Mouse (Mus musculus) heart, embryonic 14.5 days (tissue): ENCODE results near the gene Stk39. TPM values are rescaled to one million over a fixed set of nuclear protein-coding genes. Genes with fewer than 3 reads are reported as not detected.

Experiments used
- ATAC-seq: fragments of 200-750 bp; cut with Nextera tagmentation; 2 replicates; pipeline ENCODE4 v1.8.0; 2017; ENCODE audit warnings: low read depth, moderate TSS enrichment; ENCODE audit not compliant: insufficient number of reproducible peaks, insufficient read depth, low FRiP score
- H3K27ac ChIP-seq, 2 experiments: fragments of 200-500 bp in 1 of 2; fragments of 300-500 bp in 1 of 2; sonication (generic) in 1 of 2; replicated peaks in 1 of 2; 2 replicates each; pipeline ENCODE4 v1.5.1; 2012 to 2014; ENCODE audit warnings: low read depth in 2 of 2, low read length in 2 of 2, control low read depth in 1 of 2, mild to moderate bottlenecking in 1 of 2, mixed read lengths in 1 of 2; ENCODE audit not compliant: control insufficient read depth in 1 of 2, insufficient read depth in 1 of 2
- H3K27me3 ChIP-seq: fragments of 300-500 bp; sonication (generic); 2 replicates; pipeline ENCODE4 v1.6.1; 2014; ENCODE audit warnings: mild to moderate bottlenecking, low read length, control low read depth; ENCODE audit not compliant: control insufficient read depth, insufficient read depth
- H3K36me3 ChIP-seq: fragments of 300-500 bp; sonication (generic); 2 replicates; pipeline ENCODE4 v1.6.1; 2014; ENCODE audit warnings: mild to moderate bottlenecking, control low read depth, low read length, mixed read lengths; ENCODE audit not compliant: control insufficient read depth, insufficient read depth
- H3K4me1 ChIP-seq, 2 experiments: fragments of 200-500 bp in 1 of 2; fragments of 300-500 bp in 1 of 2; sonication (generic) in 1 of 2; 2 replicates each; pipeline ENCODE4 v1.6.1; 2012 to 2014; ENCODE audit warnings: low read length in 2 of 2, control low read depth in 1 of 2, mixed read lengths in 1 of 2; ENCODE audit not compliant: control insufficient read depth in 2 of 2, insufficient read depth in 2 of 2
- H3K4me2 ChIP-seq: fragments of 300-500 bp; sonication (generic); 2 replicates; pipeline ENCODE4 v1.6.1; 2014; ENCODE audit warnings: mild to moderate bottlenecking, low read length
- H3K4me3 ChIP-seq, 2 experiments: fragments of 200-500 bp in 1 of 2; fragments of 300-500 bp in 1 of 2; sonication (generic) in 1 of 2; 2 replicates each; pipeline ENCODE4 v1.5.1; 2012 to 2014; ENCODE audit warnings: low read length in 2 of 2, mild to moderate bottlenecking in 2 of 2, control low read depth in 1 of 2, low read depth in 1 of 2, moderate library complexity in 1 of 2; ENCODE audit not compliant: control insufficient read depth in 1 of 2, insufficient read depth in 1 of 2
- H3K9ac ChIP-seq: fragments of 300-500 bp; sonication (generic); 2 replicates; pipeline ENCODE4 v1.6.1; 2014; ENCODE audit warnings: mild to moderate bottlenecking, low read length
- H3K9me3 ChIP-seq: fragments of 300-500 bp; sonication (generic); 2 replicates; pipeline ENCODE4 v1.6.1; 2016; ENCODE audit warnings: low read length, control low read depth; ENCODE audit not compliant: control insufficient read depth
- WGBS: fragments of 180-500 bp; shearing (Covaris S2); extraction: QIAGEN DNeasy Blood & Tissue Kit; methylation state at CpG from one replicate; pipeline ENCODE4 v1.1.7; 2014; 5-methylcytosine and 5-hydroxymethylcytosine counted together
- polyA plus RNA-seq: library from polyadenylated mRNA; unstranded; fragments of >200 nt; fragmentation: Nextera tagmentation; extraction: Ambion mirVana; gene quantifications from 2 replicates; pipeline ENCODE4 v1.2.1, GENCODE M21; 2014

Stk39 gene
- polyA plus RNA-seq, 1 experiment from 2014 or later = 90.8 TPM

DNA sequence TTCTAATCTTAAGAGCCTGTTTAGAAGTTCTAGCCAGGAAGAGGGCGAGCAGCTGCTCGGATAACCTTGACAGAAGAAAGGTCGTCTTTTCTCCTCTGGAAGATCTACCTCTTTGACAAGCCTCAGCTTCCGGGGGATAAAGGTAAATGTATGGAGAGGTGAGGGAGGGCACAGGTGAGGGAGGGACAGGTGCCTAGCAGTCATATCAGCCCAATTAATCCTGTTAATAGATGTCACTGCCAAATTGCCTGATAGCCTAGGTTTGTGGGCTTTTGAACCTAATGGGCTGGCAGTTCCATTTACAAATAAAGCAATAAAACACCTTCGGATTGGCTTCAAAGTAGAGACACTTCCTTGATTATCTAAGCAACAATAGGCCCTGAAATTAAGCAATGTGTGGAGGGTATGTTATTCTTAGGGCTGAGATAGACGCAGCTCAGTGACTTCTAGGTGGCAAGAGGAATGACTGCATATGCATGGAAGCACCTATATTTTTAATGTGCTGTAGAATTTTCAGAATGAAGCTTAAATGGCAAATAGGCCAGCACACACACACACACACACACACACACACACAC is 14.5 kb downstream of the Stk39 start:
- no peaks in the 10 kb centered on the region for H3K27me3 ChIP-seq
- WGBS = 31% methylated on average over 6 of the region's 6 CpGs
- H3K36me3 ChIP-seq = peaks cover 22% of the 10 kb centered on the region
- 0 out of 2 replicates have a peak, but pooled peaks have one; percentile 8 for ATAC-seq
- H3K4me1 ChIP-seq = peaks cover 12 to 34% of the 10 kb centered on the region in 2 experiments
- H3K9ac ChIP-seq = peak overlapping the region; percentile 17; the same call in 1 of the 2 replicates
- no peaks in the 10 kb centered on the region; the same call in 1 of the 2 replicates for H3K9me3 ChIP-seq
- H3K4me2 ChIP-seq = peak overlapping the region; percentile 50
- no peak overlapping the region for H3K4me3 ChIP-seq
- H3K27ac ChIP-seq = peak overlapping the region; percentile 40 to 81

DNA sequence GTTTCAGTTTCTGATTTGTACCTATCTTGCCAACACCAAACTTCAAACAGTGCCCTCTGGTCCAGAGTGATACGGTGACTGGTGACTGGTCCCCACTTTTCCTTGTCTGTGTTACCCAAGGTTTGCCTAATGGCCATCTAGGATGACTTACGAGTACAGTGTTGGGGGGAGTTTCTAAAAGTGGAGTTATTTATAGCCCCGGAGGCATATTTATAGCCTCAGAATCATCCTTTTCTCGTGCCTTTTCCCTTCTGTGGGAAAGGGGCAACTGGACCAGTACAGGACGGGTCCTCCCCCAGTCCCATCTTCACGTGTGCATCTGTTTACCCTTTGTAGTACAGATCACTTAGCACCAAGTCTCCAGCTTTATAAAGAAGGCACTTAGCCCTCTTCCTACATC is 15.2 kb downstream of the Stk39 start:
- WGBS = 32% methylated on average over 6 of the region's 6 CpGs
- H3K36me3 ChIP-seq = peaks cover 17% of the 10 kb centered on the region
- peaks cover 17 to 39% of the 10 kb centered on the region in 2 experiments for H3K4me1 ChIP-seq
- H3K27ac ChIP-seq = peak overlapping the region; percentile 40 to 81
- H3K27me3 ChIP-seq = no peaks in the 10 kb centered on the region
- no peak for ATAC-seq
- H3K4me2 ChIP-seq = peak overlapping the region; percentile 50
- H3K4me3 ChIP-seq = no peak overlapping the region
- H3K9ac ChIP-seq = peak overlapping the region; percentile 17
- H3K9me3 ChIP-seq = no peaks in the 10 kb centered on the region; the same call in 1 of the 2 replicates

DNA sequence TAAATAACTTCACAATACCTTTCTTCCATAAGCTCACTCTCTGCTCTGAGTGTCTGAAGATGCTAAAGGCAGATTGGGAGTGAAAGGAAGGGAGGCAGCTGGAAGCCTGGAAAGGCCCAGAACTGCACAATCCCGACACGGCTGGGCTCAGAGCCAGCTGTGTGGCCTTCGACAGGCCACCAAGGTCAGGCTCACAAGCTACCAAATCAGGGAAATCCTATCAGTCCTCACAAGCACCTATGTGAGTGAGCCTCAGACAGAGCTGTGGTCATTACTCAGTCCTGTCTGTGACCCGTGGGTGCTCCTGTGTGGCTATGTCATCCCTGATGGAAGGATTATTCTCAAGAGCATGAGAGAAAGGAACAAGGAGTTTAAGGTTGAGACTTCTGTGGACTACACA is 19.7 kb downstream of the Stk39 start:
- ATAC-seq = no peak; the same call in 1 of the 2 replicates
- Histone ChIP-seq H3K4me2 (no peak overlapping the region), H3K4me3 (no peak overlapping the region), H3K4me1 (peaks cover 14 to 34% of the 10 kb centered on the region in 2 experiments), H3K27ac (peak overlapping the region; percentile 77 to 81), H3K9ac (no peak overlapping the region), H3K27me3 (no peaks in the 10 kb centered on the region), H3K36me3 (0 out of 2 replicates have a peak, but pooled peaks cover 4% of the 10 kb centered on the region), H3K9me3 (no peaks in the 10 kb centered on the region)
- WGBS = 18% methylated on average over 4 of the region's 4 CpGs

DNA sequence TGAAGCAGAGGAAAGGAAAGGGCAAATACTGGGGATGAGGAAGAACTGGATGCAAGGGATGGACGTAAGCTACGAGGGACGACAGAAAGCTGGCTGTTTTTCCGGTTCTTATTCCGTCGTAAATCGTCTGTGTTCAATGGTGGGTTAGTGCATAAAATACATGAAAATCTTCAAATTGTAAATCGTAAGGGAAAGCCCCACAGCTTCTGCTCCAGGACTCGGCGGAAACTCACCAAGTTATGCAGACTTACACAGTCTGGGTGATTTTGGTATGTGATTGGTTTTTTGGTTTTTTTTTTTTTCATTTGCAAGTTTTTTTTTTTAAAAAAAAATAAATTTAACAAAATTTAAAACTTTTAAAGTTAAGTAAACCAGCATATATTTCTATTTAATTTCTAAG is 24.0 kb downstream of the Stk39 start:
- Histone ChIP-seq H3K9ac (no peak overlapping the region), H3K27me3 (no peaks in the 10 kb centered on the region), H3K9me3 (no peaks in the 10 kb centered on the region), H3K4me2 (no peak overlapping the region), H3K27ac (no peak overlapping the region), H3K4me1 (peaks cover 14 to 15% of the 10 kb centered on the region in 2 experiments), H3K4me3 (no peak overlapping the region), H3K36me3 (peaks cover 14% of the 10 kb centered on the region)
- WGBS = 98% methylated on average over 10 of the region's 10 CpGs
- no peak for ATAC-seq

DNA sequence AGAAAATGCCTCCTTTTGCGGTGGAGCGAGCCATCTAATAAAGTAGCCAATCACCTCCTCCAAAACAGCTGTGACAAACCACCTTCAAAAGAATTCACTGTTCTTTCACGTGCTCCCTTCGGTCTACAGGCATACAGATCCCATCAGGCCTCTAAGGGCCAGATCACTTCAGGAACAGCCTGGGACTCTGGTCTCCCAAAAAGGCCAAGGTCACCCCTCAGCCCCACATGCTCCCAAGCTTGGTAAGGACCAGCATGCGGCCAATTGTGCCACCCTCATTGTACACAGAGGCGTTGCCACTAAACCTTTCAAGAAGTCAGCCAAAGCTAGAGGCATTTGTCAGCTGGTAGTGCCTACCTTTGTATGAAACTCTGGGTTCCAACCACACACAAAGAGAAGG is 28.9 kb downstream of the Stk39 start:
- Histone ChIP-seq H3K27me3 (no peaks in the 10 kb centered on the region), H3K9me3 (no peaks in the 10 kb centered on the region), H3K4me1 (peaks cover 28 to 43% of the 10 kb centered on the region in 2 experiments), H3K36me3 (peaks cover 34% of the 10 kb centered on the region), H3K9ac (no peak overlapping the region), H3K4me2 (no peak overlapping the region), H3K27ac (peak overlapping the region; percentile 15 to 26; a peak in 2 of 4 replicates), H3K4me3 (no peak overlapping the region)
- no peak for ATAC-seq
- WGBS = 55% methylated on average over 6 of the region's 6 CpGs

DNA sequence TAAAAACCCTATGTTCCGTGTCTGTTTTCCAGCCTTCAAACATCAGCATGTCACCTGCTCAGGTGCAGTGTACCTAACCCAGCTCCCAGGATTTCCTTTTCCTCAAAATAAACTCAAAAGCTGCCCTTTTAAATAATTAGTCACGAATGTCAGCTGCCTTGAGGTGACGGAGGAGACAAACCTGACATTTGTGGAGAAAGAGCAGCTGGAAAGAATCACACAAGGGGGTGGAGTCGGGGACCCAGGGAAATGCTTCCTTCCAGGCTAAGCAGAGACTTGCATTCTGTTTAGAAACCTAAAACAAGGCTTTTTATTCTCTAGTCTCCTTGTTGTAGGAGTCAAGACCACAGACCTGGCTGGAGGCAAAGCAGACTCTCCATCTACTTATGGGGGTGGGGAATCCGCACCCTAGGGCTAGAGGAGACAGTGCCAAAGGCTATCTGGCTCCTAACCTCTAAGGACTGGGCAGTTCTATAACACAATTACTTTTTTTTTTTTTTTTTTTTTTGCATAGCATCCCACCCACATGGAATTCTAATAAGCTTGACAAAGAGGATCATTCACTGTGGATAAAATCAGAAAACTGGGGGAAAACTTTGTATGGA is 29.9 kb downstream of the Stk39 start:
- no peak for ATAC-seq
- Histone ChIP-seq H3K9me3 (no peaks in the 10 kb centered on the region), H3K27ac (peak overlapping the region; percentile 26 to 31; a peak in 3 of 4 replicates), H3K4me3 (no peak overlapping the region), H3K4me1 (peaks cover 35 to 53% of the 10 kb centered on the region in 2 experiments), H3K4me2 (no peak overlapping the region), H3K9ac (peak overlapping the region; percentile 31; the same call in 1 of the 2 replicates), H3K36me3 (peaks cover 30% of the 10 kb centered on the region), H3K27me3 (no peaks in the 10 kb centered on the region)
- 45% methylated on average over 5 of the region's 5 CpGs for WGBS

DNA sequence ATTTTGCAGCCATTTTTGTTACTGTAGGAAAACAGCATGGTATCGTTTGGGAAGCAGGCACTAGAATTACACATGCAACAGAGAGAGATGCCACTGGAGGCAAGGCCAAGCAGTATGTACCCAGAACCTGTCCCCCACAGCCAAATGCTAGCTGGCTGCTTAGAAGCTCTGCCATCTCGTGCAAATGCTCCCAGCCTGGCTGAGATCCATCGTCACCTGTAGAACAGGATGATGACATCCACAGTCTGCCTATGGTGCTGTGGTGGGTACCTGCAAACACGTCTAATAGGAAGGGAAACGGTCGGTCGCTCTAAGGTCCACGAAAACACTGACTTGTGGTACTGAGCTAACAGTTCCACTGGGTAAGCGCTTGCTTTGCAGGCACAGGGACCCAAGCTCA is 32.5 kb downstream of the Stk39 start:
- Histone ChIP-seq H3K36me3 (peaks cover 19% of the 10 kb centered on the region), H3K4me3 (no peak overlapping the region), H3K4me2 (no peak overlapping the region), H3K9ac (no peak overlapping the region), H3K27ac (no peak overlapping the region; a peak in 1 of 4 replicates), H3K9me3 (no peaks in the 10 kb centered on the region), H3K27me3 (no peaks in the 10 kb centered on the region), H3K4me1 (peaks cover 52 to 78% of the 10 kb centered on the region in 2 experiments)
- WGBS = 75% methylated on average over 9 of the region's 9 CpGs
- ATAC-seq = no peak
